Mouse (Mus musculus): Measurements from ENCODE around the gene Slk.

Slk gene

DNA sequence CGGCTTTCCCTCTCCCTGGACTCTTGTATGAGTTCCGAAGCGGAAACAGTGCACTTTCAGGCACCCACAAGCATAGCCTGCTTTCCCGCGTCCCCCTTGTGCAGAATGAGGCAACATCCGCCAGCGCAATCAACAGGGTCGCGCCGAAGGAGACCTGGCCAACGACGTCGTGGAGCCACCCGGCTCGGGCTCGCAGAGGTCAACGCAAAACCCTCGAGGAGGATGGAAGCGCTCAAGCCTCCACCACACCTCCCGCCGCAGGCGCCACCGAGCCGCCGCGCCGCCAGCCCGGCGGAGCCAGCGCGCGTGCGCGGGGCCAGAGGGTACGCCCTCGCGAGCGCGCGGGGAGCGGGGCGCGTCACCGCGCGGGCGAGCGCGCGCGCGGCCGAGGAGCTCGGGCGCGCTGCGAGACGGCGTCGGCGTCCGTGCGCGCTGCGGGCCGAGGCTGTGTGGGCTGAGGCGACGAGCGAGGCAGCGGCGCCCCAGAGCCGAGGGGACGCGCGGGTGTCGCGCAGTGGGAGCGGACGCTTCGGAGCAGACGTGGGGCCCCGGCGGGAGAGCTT, at the start of gene Slk:
Slk (plus strand) TSS at position 454 of the 563 bp plus-strand sequence.
- DNase-seq (ENCODE audit: low spot score) = peak; percentile 38

DNA sequence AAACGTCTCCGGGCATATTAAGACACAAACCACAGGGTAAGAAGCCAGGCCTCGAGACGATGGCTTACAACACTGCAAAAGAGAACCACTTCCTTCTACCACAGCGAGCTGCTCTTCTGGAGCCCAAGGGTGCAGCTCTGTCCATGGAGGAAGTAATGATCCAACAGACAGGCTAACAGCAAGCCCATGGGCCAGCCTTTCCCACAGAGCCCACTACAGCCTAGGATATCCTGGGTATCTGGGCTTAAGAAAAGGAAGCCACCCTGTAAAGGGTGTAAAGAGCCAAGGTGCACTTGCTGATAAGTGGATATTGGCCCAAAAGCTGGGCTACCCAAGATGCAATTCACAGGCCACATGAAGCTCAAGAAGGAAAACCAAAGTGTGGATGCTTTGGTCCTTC, 48.2 kb upstream of the Slk start:
- no peak for DNase-seq (ENCODE audit: low spot score)

DNA sequence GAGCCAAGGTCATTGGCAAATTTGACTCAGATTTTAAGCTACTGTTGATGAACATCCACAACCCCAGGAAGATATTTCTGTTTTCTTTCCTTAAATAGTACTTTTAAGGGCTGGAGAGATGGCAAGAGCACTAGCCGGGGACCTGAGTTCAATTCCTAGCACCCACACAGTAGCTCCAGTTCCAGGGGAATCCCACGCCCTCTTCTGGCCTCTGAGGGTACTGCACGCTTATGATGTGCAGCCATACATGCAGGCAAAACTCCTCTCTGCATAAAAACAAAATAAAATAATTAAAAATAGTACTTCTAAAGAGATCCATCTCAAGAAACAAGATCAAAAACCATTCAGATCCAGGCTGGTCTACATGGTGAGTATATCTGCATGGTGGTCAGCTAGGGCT, 47.0 kb upstream of the Slk start:
- no peak for DNase-seq (ENCODE audit: low spot score)

DNA sequence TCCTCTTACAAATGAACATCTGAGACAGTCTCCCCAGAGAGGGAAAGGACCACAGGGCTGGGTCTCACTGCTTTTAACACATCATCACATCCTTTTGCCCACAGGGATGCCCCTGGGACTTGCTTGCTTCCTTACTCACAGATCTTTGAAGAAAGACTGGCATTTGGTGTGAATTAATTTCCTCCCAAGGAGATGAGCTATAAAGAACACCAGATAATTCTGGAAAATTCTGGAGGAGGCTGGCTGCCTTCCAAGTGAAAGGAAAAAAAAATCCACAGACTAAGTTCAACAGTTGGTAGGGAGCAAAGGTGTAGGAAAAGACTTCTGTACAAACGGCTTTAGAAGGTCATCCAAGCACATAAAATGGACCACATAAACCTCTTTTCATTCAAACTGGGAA, 45.3 kb upstream of the Slk start:
- no peak for DNase-seq (ENCODE audit: low spot score)

DNA sequence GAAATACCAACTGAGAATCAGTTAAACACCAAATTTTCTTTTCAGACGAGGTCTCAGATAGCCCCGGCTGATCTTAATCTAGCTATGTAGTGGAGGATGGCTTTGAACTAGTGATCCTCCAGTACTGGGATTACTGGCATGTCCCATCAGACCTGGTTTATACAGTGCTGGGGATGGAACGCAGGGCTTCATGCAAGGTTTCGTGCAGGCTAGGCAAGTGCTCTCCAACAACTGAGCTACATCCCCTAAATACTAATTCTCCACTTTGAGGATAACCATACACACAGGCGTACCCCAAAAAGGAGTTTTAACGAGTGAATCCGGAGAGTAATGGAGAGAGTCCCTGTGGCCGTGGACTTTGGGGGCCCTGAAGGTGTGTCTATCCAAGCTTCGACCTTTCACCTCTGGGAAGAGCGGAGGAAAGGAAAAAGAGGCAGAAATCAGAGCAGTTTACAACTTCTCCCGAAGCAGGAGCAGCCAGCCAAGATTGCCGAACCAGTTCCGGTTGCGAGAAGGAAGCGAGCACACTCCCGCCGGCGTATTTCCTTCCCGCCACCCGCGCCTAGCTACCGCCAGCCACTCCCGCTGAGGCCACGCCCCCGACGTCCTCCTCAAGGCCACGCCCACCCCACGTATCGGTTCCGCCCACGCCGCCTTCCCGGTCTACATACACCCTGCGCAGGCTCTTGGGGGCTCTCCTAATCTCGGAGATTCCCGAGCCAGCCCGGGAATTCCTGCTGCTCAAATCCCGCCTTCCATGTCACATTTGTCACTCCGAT, 42.8 kb upstream of the Slk start:
- peak; percentile 94 for DNase-seq (ENCODE audit: low spot score)

DNA sequence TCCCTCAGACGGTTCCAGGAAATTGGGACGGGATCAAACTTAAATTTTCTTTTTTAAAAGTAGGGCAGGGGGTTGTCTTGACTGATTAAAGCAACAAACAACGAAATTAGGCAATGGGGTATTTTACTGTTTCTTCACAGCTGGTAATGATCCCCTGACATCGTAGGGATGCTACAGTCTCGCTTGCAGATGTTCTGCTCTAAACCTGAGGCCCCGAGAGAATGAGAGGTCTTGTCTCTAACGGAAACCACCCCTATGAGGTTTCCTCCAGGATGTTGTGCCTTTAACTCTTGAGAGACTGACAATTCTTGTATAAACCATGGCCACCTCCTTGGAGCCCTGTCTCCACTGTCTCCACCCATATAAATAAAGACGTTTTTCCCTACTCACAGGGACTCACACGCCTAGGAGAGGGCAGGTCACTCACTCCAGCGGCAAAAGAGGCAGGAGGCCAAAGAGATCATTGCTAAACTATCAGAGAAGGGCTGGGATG, 42.1 kb upstream of the Slk start, which contains the start of gene Stn1:
Stn1 (minus strand) TSS at position 208 of the 493 bp plus-strand sequence.
- DNase-seq (ENCODE audit: low spot score) = no peak

DNA sequence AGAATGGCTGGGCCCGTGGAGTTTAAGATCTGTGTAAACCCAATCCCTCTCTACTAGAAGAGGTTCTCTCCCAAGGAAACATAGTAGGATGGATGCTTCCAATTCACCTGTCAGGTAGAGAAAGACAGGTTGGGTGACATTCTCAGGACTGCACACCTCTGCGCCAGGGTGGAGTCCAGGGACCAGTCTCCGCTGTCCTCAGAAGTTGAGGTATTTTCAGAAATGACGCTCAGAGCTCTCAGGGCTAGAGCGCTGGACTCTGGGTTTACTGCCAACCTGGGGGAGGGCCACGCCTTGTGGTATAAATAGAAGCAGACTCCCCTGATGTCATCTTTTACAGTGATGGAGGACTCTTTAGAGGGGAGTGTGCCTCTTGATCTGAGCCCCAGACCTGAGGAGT, 41.6 kb upstream of the Slk start:
- DNase-seq (ENCODE audit: low spot score) = no peak

DNA sequence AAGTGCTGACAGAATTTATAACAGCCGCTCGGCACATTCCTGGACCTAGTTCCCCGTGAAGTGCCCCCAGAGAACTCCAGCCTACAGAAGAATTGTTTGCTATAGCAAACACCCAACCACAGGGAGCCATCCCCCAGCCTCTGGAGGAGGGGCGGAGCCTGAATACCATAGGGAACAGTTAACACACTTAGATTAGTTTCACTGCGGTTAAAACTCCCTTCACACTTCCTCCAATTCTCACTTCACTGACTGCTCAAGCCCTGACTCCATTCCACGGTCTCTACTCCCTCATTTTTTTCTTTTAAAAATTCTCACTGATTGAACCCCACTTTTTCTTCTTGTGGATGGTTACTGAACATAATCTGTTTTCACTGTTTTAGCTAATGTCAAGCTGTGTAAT, 40.7 kb upstream of the Slk start:
- DNase-seq (ENCODE audit: low spot score) = no peak

DNA sequence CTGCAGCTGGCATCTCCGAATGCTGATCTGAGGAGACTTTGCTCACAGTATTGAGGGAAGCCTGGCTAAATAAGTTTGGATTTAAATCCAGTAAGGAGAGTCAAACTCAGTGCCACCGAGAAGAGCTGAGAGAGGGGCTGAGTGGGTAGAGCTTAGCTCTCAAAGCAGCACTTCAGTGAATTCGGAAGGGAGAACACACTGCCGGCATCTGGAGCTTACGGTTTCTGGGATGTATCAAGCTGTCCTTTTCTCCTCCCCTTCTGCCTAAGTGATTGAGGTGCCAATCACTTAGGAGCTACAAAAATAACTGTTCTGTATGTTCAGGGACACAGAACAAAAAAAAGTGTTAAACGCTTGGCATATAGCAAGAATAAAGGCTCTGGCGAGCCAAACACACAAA, 37.0 kb upstream of the Slk start:
- no peak for DNase-seq (ENCODE audit: low spot score)

DNA sequence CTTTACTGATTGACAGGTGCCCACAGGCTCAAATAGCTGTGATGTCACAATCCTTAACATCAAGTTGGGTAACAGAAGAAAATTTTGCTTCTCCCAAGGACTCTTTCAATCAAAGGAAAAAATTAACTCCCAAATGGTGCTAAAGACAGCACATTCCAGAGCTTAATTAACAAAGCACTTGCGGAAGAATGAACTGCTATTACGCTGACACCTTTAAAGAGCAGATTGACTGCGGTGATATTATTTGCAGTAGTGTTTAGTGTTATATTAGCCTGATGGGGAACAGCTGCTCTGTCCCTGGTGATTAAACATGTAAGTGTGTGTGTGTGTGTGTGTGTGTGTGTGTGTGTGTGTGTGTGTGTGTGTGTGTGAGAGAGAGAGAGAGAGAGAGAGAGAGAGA, 34.4 kb upstream of the Slk start:
- no peak for DNase-seq (ENCODE audit: low spot score)

DNA sequence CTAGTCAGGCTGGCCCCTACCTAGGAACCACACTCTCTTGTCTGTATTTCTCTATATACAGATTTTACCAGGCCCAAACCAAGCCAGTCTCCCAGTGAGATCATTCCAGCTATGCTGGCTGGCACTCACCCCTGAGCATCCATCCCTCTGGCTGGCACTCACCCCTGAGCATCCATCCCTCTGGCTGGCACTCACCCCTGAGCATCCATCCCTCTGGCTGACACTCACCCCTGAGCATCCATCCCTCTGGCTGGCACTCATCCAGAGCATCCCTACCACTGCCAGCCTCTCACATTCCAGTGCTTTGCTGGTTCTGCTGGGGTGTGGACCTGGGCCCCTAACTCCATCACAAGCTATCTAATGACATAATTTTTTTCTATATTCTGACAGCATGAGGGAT, 34.0 kb upstream of the Slk start:
- DNase-seq (ENCODE audit: low spot score) = no peak

DNA sequence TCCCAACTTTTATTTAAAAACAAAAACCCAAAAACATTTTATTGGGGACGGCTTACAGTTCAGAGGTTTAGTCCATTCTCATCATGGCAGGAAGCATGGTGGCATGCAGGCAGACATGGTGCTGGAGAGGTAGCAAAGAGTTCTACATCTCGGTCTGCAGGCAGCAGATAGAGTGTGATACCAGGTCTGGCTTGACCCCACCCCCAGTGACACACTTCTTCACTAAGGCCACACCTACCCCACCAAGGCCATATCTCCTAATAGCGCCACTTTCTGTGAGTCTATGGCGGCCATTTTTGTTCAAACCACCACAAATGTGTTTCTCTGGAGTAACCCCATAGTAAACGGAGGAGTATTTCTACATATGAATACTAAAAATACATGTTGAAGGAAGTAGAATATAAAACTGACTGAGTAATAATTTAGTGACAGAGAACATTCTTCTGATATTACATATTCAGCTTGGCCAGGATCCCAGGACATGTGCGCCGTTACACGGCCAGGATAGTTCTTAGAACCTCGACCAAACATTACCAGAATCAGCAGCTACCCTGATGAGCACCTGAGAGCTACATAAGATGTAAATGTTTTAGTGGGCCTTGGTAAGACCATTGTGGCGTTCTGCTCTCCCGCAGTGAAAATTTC, 30.9 kb upstream of the Slk start:
- DNase-seq (ENCODE audit: low spot score) = no peak

DNA sequence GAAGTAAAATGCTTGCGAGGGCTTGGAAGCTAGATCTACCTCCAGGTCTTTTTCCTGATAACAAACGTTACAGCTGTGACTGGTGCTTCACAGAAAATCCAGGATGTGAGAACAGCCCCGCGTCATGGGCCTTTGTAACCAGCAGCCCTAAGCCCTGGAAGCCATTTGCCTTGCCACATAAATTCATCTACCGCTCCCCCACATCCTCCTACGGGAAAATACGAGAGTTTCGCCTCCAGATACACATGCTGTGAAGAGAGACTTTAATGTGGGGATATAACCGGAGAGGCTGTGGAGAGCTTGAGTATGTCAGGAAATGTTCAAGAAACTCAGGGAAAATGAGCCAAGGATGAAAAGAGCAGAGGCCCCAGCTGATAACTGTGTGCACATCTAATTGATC, 30.3 kb upstream of the Slk start:
- DNase-seq (ENCODE audit: low spot score) = no peak

DNA sequence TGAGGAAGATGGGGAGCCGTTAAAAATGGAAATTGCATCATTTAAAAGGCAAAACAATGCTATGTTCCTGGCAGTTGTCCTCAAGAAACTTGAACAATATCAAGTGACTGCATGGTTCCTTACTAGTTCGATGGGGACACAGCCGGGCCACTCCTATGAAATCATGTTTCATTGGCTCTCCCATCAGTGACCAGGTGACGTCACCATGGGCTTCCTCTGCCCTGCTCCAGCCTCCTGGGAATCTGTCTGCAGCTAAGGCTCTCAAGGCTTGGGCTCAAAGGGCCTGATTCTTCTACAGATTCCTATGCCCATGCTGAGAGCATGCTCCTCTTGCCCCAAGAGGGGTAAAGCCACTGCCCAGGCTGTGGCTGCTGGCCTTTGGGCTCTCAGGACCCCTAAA, 29.9 kb upstream of the Slk start:
- DNase-seq (ENCODE audit: low spot score) = no peak

DNA sequence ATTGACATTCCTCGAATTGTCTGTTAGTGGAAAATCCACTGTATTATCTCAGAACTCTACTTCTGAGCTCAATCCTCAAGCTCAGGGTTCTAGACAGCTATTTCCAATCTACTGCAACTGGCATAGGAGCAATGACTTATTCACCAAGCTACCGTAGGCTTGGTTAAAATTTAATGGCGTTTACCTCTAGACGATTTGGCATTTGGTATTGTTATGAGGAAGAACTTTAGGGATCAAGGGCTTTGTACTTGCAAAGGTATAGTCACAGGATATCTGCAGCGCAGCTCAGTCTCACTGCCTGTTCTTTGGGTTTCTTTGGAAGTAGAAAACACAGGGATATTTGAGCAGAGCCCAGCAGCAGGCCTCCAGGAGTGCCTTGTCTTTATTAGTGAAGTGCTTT, 20.3 kb upstream of the Slk start:
- DNase-seq (ENCODE audit: low spot score) = no peak

DNA sequence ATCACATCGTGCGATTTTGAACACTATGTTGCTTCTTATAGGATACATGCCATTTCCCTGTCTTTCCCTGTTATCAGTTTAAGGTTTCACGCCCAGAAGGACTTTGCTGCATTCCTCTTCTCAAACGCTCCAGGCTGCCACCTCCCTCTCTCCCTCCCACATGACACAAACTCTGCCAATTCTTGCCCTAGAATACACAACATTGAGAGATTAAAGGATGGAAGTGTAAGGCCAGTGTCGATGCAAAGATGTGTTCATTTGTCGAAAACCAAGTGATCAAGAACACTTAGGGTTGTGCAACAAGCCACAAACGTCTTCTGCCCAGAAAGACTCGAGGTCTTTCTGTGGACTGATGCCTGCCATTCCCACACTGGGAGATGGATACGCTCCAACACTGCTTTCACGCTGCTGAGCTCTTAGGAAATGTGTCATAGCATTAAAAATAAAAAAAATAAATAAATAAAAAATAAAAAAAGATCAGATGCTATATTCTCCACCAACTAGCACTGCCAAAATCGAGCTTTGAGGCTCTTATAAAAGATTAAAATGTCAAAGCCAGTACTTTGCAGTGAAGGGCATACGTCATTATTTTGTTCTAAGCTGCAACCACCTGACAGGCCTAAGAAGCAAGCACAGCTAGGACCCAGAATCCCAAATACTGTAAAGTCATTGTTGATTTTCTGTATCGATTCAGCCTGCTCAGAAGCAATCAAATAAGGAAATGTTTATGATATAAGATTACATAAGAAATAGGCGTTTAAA, 19.5 kb upstream of the Slk start:
- no peak for DNase-seq (ENCODE audit: low spot score)

DNA sequence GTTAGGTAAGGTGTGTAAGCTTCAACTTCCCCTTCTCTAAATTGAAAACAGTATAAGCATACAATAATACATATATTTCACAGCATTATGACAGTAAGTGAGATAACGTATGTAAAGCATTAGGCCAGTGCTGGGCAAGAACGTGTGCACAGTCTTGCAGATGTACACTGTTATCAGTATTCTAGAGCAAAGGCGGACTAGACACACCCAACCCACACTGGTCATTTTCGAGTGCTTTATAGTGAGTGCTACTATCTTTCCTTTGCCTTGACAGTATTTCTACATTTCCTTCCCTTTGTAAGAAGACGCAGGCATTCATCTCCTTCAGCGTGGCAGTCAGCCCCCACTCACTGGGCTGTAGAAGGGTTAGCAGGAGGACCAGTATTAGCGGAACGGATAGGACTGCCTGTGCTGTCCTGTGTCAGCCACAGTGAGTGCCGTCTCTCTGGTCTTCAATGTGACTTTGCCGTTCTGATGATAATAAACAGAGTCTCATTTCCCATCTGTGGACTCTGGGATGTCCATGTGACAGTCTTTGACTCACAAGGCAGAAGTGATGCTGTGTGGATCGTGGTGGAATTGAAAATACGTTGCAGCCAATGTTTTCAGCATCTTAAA, 18.8 kb upstream of the Slk start:
- no peak for DNase-seq (ENCODE audit: low spot score)

DNA sequence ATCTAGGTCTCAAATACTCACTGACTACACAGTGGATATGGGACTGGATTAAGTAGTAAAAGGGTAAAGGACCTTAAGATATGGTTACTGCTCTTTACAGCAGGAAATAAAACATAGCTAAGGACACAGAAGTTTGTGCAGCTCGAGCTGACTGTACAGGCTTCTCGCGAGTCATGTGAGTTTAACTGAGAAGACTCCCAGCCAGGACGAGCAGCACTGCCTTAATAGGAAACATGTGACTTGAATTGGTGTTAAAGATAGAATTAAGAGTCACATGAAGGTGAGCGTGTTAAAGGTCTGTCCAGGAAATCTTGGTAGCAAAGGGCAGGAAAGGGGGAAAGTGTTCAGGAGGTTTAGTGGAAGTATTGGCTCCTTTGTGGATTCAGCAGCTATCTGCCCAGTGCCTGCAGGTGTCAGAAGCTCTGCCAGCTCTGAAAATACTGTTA, 17.5 kb upstream of the Slk start:
- no peak for DNase-seq (ENCODE audit: low spot score)

DNA sequence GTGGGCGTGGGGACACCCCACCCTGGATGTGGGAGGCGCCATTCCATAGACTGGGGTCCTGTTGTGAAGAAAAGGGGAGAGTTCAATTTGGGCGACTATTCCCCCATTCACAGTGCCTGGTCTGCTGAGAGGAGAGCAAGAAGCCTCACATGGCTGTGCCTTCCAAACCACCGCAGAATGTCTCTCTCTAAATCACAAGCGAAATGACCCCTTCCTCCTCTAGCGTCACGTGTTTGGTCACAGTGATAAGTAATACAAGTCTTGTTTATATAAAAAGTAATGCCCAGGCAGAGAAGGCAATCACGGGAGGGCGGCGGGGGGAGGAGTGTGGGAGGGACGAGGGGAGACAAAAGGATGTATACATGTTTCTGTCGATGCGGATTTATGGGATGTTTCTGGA, 15.8 kb upstream of the Slk start:
- no peak for DNase-seq (ENCODE audit: low spot score)

DNA sequence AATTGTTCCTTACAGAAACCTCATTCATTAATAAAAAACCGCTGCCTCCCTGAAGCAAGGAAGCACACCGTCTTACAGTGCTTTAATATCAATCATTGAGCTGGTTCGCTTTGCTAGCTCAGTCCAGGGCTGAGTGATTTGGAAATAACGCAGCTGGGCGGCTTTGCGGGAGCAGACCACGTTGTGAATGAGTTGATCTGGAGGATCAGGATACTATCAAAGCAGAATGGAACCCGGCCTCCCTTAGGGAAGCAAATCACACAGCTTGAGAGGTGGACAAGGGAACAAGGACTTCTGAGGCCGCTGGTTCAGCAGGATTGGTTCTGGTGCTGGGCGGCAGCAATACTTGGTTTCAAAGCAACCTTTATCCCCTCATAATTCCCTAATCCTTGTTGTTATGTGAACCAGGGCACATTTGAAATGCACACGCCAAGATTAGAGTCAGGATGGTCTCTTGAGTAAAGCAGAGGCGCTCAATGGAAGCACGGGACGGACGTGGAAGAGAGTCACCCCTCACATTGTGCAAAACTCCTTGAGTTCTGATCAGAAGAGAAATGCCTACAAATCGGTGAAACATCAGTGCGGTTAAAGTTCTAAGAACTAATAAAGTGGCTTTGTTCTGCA, 14.3 kb upstream of the Slk start:
- DNase-seq (ENCODE audit: low spot score) = no peak

DNA sequence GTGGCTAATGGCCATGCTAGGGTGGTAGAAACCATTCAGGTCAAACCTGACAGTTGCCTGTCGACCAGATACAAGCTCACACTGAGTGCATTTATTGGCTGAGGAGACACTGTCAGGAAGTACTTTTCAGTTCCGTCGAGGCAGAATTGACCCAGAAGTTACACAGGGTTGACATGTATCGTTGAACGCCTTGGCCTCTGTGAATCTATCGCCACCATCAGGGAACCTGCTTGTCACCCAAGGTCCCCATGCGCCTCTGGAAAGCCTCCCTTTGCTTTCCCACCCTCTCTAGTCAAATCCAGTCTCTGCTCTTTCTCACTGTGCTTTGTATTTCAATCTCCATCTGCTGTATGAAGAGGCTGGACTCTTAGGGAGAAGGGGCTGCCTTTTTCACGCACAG, 13.5 kb upstream of the Slk start:
- no peak for DNase-seq (ENCODE audit: low spot score)

DNA sequence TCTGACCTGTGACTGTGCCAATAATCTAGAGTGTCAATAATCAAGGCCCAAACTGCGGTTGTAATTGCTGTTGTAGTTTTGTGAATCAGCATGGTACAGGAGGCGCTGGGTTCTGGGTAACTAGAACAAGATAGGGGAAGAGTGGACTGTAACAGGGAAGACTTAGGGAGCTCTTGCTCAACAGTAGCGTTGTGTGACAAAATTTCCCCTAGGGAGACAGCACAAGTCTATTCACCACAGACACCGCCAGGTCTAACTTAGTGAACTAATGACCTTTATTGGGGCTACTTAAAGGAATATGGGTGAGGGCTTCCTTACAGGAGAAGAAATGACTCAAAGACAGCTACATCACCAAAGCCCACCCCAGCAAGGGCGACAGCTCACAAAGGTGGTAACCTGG, 9.4 kb upstream of the Slk start:
- no peak for DNase-seq (ENCODE audit: low spot score)

Data from urinary bladder, postnatal 10 days (tissue).